In genomic region chr8:72244610-72245009, GRCm38 (mm10) we compare ENCODE assay signal across 37 mouse cellular contexts. TPM values are rescaled to one million over a fixed set of nuclear protein-coding genes. Genes with fewer than 3 reads are reported as not detected.
DNase-seq lines count a peak whose midpoint lies in the region; ATAC-seq and TF ChIP-seq lines count a peak whose summit lies in the region.
"Had no signal": no experiment of that assay in that cellular context is flagged by ENCODE, and none has a peak within 500 bp of the region (broad histone marks: within the 10 kb centered on the region; RNA-seq: fewer than 3 reads in every experiment).

No protein-coding gene starts in this region.

- no peak for ATAC-seq in heart, embryonic 13.5 days (ENCODE audit: extremely low read depth, insufficient number of reproducible peaks, low FRiP score, low TSS enrichment)
- ATAC-seq in megakaryocyte progenitor cell, adult 5-6 weeks (replicated peaks; ENCODE audit: poor library complexity): peak; percentile 7; the same call in 1 of the 2 replicates
- ATAC-seq: CD4-positive, CD25-positive, alpha-beta regulatory T cell, adult 4 months; forebrain, embryonic 13.5 days; inflammation-experienced regulatory T-cells, adult 6 months had no signal

- no peak overlapping the region for H3K4me3 ChIP-seq in heart, embryonic 13.5 days
- no peak overlapping the region for H3K4me3 ChIP-seq in bone marrow, adult 2 months (replicated peaks; ENCODE audit: control insufficient read depth, low read depth, low read length)
- H3K4me3 ChIP-seq: forebrain, embryonic 13.5 days; hindbrain, embryonic 10.5 days; hindbrain, embryonic 15.5 days; kidney, embryonic 15.5 days; limb, embryonic 13.5 days; liver, embryonic 13.5 days had no signal

- WGBS in heart, embryonic 13.5 days: 46% methylated on average over 2 of the region's 2 CpGs
- WGBS in bone marrow, adult 2 months: 15% methylated on average over 2 of the region's 2 CpGs

- H3K9ac ChIP-seq in heart, embryonic 13.5 days: peak overlapping the region; percentile 33; the same call in 1 of the 2 replicates
- H3K9ac ChIP-seq: forebrain, embryonic 13.5 days; hindbrain, embryonic 15.5 days; kidney, embryonic 15.5 days; limb, embryonic 13.5 days; liver, embryonic 13.5 days; lung, embryonic 14.5 days had no signal

- no peaks in the 10 kb centered on the region for H3K9me3 ChIP-seq in heart, embryonic 13.5 days
- H3K9me3 ChIP-seq: forebrain, embryonic 13.5 days; hindbrain, embryonic 10.5 days; hindbrain, embryonic 15.5 days; kidney, embryonic 15.5 days; limb, embryonic 13.5 days; liver, embryonic 13.5 days had no signal

- TF ChIP-seq POLR2A in bone marrow, adult 2 months (IDR thresholded peaks at IDR 0.05; ENCODE audit: borderline replicate concordance, control insufficient read depth, low read depth, low read length): no peak

- peaks cover 66% of the 10 kb centered on the region for H3K36me3 ChIP-seq in heart, embryonic 13.5 days

- H3K4me1 ChIP-seq in heart, embryonic 13.5 days: peaks cover 16% of the 10 kb centered on the region
- peaks cover 8% of the 10 kb centered on the region for H3K4me1 ChIP-seq in bone marrow, adult 2 months (ENCODE audit: control insufficient read depth, insufficient read depth, low read length)

- no peak overlapping the region for H3K4me2 ChIP-seq in heart, embryonic 13.5 days
- H3K4me2 ChIP-seq: forebrain, embryonic 13.5 days; heart, embryonic 11.5 days; hindbrain, embryonic 15.5 days; kidney, embryonic 15.5 days; limb, embryonic 13.5 days; liver, embryonic 13.5 days; lung, embryonic 14.5 days had no signal

- DNase-seq in heart, adult 9 months (ENCODE audit: low spot score in 2 of 2): no peak
- peak; percentile 30 for DNase-seq in lung, postnatal 36 days
- DNase-seq in lung, postnatal 10 days: no peak
- DNase-seq in urinary bladder, postnatal 36 days (ENCODE audit: low spot score in 2 of 2): no peak
- DNase-seq: adrenal gland, postnatal 25 days; cerebellum, adult 9-10 months; cerebellum, postnatal 36 days; gastrocnemius, postnatal 25 days; heart, postnatal 10 days; kidney, adult 18-20 months; kidney, postnatal 25 days; liver, embryonic 13.5 days; lung, embryonic 14.5 days; midbrain, embryonic 14.5 days; right cerebral cortex, postnatal 25 days; thymus, adult 2 months; thymus, postnatal 36 days had no signal

- no peak for TF ChIP-seq CTCF in bone marrow, adult 2 months (IDR thresholded peaks at IDR 0.05; ENCODE audit: control insufficient read depth, insufficient read depth, low read length)

- no peaks in the 10 kb centered on the region for H3K27me3 ChIP-seq in heart, embryonic 13.5 days (replicated peaks)
- H3K27me3 ChIP-seq: forebrain, embryonic 13.5 days; hindbrain, embryonic 15.5 days; kidney, embryonic 15.5 days; limb, embryonic 13.5 days; liver, embryonic 13.5 days had no signal

- no peak overlapping the region for H3K27ac ChIP-seq in heart, embryonic 13.5 days (replicated peaks)
- H3K27ac ChIP-seq in bone marrow, adult 2 months (ENCODE audit: control insufficient read depth, insufficient read depth, low read depth, low read length, poor library complexity): peak overlapping the region; percentile 26
- H3K27ac ChIP-seq: forebrain, embryonic 13.5 days; hindbrain, embryonic 10.5 days; hindbrain, embryonic 15.5 days; kidney, embryonic 15.5 days; limb, embryonic 13.5 days; stomach, postnatal 0 days had no signal

RNA-seq across cellular contexts. Expression of gene Ap1m1, which starts 4.8 kb away (rescaled TPM):
- 107 and 116 TPM in 2 replicates for polyA plus RNA-seq in heart, embryonic 13.5 days (2015; fragmentation: Nextera tagmentation; extraction: Ambion mirVana)
- polyA plus RNA-seq in bone marrow, adult 2 months (2011; ENCODE audit: insufficient read depth, insufficient read length, low replicate concordance, missing spikeins): 27.1 and 51.8 TPM in 2 replicates
- total RNA-seq in megakaryocyte progenitor cell, adult 5-6 weeks (2015): 88.1 and 90.6 TPM in 2 replicates
- 52.4 and 65.4 TPM in 2 replicates for total RNA-seq in megakaryocyte progenitor cell, adult 5-6 weeks (2017)

RNA-seq across cellular contexts. Expression of gene Fam32a, which starts 25.1 kb away (rescaled TPM):
- 41.6 and 43.9 TPM in 2 replicates for polyA plus RNA-seq in heart, embryonic 13.5 days (2015; fragmentation: Nextera tagmentation; extraction: Ambion mirVana)
- polyA plus RNA-seq in bone marrow, adult 2 months (2011; ENCODE audit: insufficient read depth, insufficient read length, low replicate concordance, missing spikeins): 34.8 and 47.9 TPM in 2 replicates
- total RNA-seq in megakaryocyte progenitor cell, adult 5-6 weeks (2015): 40.5 and 44.9 TPM in 2 replicates
- 37.5 and 39.1 TPM in 2 replicates for total RNA-seq in megakaryocyte progenitor cell, adult 5-6 weeks (2017)

RNA-seq across cellular contexts. Expression of gene Gm11034, which starts 31.2 kb away (rescaled TPM):
- not detected in 2 replicates for polyA plus RNA-seq in heart, embryonic 13.5 days (2015; fragmentation: Nextera tagmentation; extraction: Ambion mirVana)
- polyA plus RNA-seq in bone marrow, adult 2 months (2011; ENCODE audit: insufficient read depth, insufficient read length, low replicate concordance, missing spikeins): not detected in 2 replicates
- not detected in 2 replicates for total RNA-seq in megakaryocyte progenitor cell, adult 5-6 weeks (2015)
- not detected in 2 replicates for total RNA-seq in megakaryocyte progenitor cell, adult 5-6 weeks (2017)
- total RNA-seq: adrenal gland, adult 18-20 months; adrenal gland, postnatal 25 days; gastrocnemius, postnatal 25 days; heart, postnatal 10 days; layer of hippocampus, adult 18-20 months; layer of hippocampus, postnatal 25 days; left cerebral cortex, adult 8-10 months; left cerebral cortex, postnatal 36 days; monocyte, adult 5-6 weeks had no signal
- polyA plus RNA-seq: CD4-positive, CD25-positive, alpha-beta regulatory T cell, adult 4 months; embryonic facial prominence, embryonic 11.5 days; forebrain, embryonic 13.5 days; heart, embryonic 11.5 days; hindbrain, embryonic 10.5 days; hindbrain, embryonic 15.5 days; inflammation-experienced regulatory T-cells, adult 6 months; kidney, embryonic 15.5 days; limb, embryonic 13.5 days; liver, embryonic 13.5 days; lung, embryonic 14.5 days; midbrain, embryonic 14.5 days; neural tube, embryonic 14.5 days; stomach, postnatal 0 days; thymus, adult 2 months had no signal

RNA-seq across cellular contexts. Expression of gene Cib3, which starts 32.0 kb away (rescaled TPM):
- not detected in 2 replicates for polyA plus RNA-seq in heart, embryonic 13.5 days (2015; fragmentation: Nextera tagmentation; extraction: Ambion mirVana)
- not detected in 2 replicates for polyA plus RNA-seq in bone marrow, adult 2 months (2011; ENCODE audit: insufficient read depth, insufficient read length, low replicate concordance, missing spikeins)
- not detected in 2 replicates for total RNA-seq in megakaryocyte progenitor cell, adult 5-6 weeks (2015)
- total RNA-seq in megakaryocyte progenitor cell, adult 5-6 weeks (2017): not detected in 2 replicates
- total RNA-seq: adrenal gland, adult 18-20 months; gastrocnemius, postnatal 25 days; heart, postnatal 10 days; layer of hippocampus, postnatal 25 days; left cerebral cortex, adult 8-10 months; left cerebral cortex, postnatal 36 days had no signal
- polyA plus RNA-seq: embryonic facial prominence, embryonic 11.5 days; forebrain, embryonic 13.5 days; heart, embryonic 11.5 days; hindbrain, embryonic 10.5 days; hindbrain, embryonic 15.5 days; kidney, embryonic 15.5 days; limb, embryonic 13.5 days; liver, embryonic 13.5 days; lung, embryonic 14.5 days; midbrain, embryonic 14.5 days; neural tube, embryonic 14.5 days had no signal

RNA-seq across cellular contexts. Expression of gene Hsh2d, which starts 55.2 kb away (rescaled TPM):
- 0.08 and 0.17 TPM in 2 replicates for polyA plus RNA-seq in heart, embryonic 13.5 days (2015; fragmentation: Nextera tagmentation; extraction: Ambion mirVana)
- polyA plus RNA-seq in bone marrow, adult 2 months (2011; ENCODE audit: insufficient read depth, insufficient read length, low replicate concordance, missing spikeins): 6.4 and 7.7 TPM in 2 replicates
- total RNA-seq in megakaryocyte progenitor cell, adult 5-6 weeks (2015): 6.6 and 8.7 TPM in 2 replicates
- 4.5 and 5.9 TPM in 2 replicates for total RNA-seq in megakaryocyte progenitor cell, adult 5-6 weeks (2017)
- total RNA-seq: adrenal gland, adult 18-20 months; adrenal gland, postnatal 25 days; gastrocnemius, postnatal 25 days; heart, postnatal 10 days; layer of hippocampus, postnatal 25 days; left cerebral cortex, adult 8-10 months; left cerebral cortex, postnatal 36 days had no signal
- polyA plus RNA-seq: embryonic facial prominence, embryonic 11.5 days; forebrain, embryonic 13.5 days; hindbrain, embryonic 10.5 days; hindbrain, embryonic 15.5 days; limb, embryonic 13.5 days; midbrain, embryonic 14.5 days; neural tube, embryonic 14.5 days had no signal
